22 mouse cellular contexts compared by ENCODE assay signal in the genomic region with DNA sequence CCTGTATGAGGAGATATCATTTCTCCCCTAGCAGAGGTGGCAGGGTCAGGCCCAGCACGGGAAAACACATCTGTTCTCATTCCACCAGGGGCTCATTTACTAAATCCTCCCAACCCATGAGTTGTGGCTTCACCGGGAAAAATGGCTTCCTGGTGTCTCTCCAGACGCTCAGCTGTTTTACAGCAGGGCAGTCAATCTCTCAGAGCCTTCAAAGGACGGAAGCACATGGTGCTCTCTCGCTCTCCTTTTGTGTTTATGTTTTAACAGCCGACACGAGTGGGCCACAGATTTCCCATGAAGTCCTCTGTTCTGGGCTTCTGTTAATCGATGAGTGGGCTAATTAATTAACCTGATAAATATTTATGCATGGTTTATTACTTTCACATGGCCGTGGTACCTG. TPM values are rescaled to one million over a fixed set of nuclear protein-coding genes. Genes with fewer than 3 reads are reported as not detected.
A peak's percentile ranks its signal among the peaks of the same experiment; 100 is the strongest.
DNase-seq lines count a peak whose midpoint lies in the region; ATAC-seq lines count a peak whose summit lies in the region.
"Had no signal": no experiment of that assay in that cellular context is flagged by ENCODE, and none has a peak within 500 bp of the region (broad histone marks: within the 10 kb centered on the region; RNA-seq: fewer than 3 reads in every experiment).

No protein-coding gene starts in this region.

- no peaks in the 10 kb centered on the region for H3K27me3 ChIP-seq in embryonic facial prominence, embryonic 14.5 days (replicated peaks; ENCODE audit: control insufficient read depth, insufficient read depth, low read length)
- H3K27me3 ChIP-seq in embryonic facial prominence, embryonic 10.5 days (replicated peaks; ENCODE audit: low read depth, poor library complexity, severe bottlenecking): no peaks in the 10 kb centered on the region
- H3K27me3 ChIP-seq in neural tube, embryonic 15.5 days (replicated peaks): no peaks in the 10 kb centered on the region
- no peaks in the 10 kb centered on the region for H3K27me3 ChIP-seq in neural tube, embryonic 11.5 days (ENCODE audit: control insufficient read depth, insufficient read depth, low read length)
- H3K27me3 ChIP-seq: forebrain, embryonic 15.5 days; hindbrain, embryonic 13.5 days had no signal

- DNase-seq in embryonic facial prominence, embryonic 14.5 days (ENCODE audit: low spot score): peak; percentile 26
- DNase-seq in embryonic facial prominence, embryonic 10.5 days (ENCODE audit: low spot score): no peak
- peak; percentile 32 for DNase-seq in neural tube, embryonic 10.5 days (ENCODE audit: extremely low spot score, low spot score)
- peak; percentile 49 for DNase-seq in neural tube, embryonic 11.5 days (ENCODE audit: low spot score)
- DNase-seq in frontal cortex, postnatal 36 days (ENCODE audit: low spot score in 2 of 2): no peak
- no peak for DNase-seq in spleen, adult 12 weeks (ENCODE audit: low spot score)
- DNase-seq in heart, postnatal 36 days: no peak
- DNase-seq: adrenal gland, postnatal 10 days; cerebellum, adult 18-20 months; cerebellum, adult 9-11 months; cerebellum, postnatal 36 days; gastrocnemius, postnatal 10 days; heart, adult 18-20 months; heart, postnatal 10 days had no signal

- ATAC-seq in embryonic facial prominence, embryonic 14.5 days (ENCODE audit: low read depth): no peak
- ATAC-seq in neural tube, embryonic 15.5 days (ENCODE audit: low FRiP score): no peak
- no peak for ATAC-seq in neural tube, embryonic 11.5 days (ENCODE audit: insufficient read depth, low FRiP score, low TSS enrichment)
- ATAC-seq: forebrain, embryonic 15.5 days; hindbrain, postnatal 0 days had no signal

- H3K4me1 ChIP-seq in embryonic facial prominence, embryonic 14.5 days (ENCODE audit: control insufficient read depth, insufficient read depth, low read length): no peaks in the 10 kb centered on the region
- peaks cover 8% of the 10 kb centered on the region for H3K4me1 ChIP-seq in embryonic facial prominence, embryonic 10.5 days
- H3K4me1 ChIP-seq in neural tube, embryonic 15.5 days: peaks cover 6% of the 10 kb centered on the region
- no peaks in the 10 kb centered on the region for H3K4me1 ChIP-seq in neural tube, embryonic 11.5 days (ENCODE audit: control insufficient read depth, insufficient read depth, low read length)
- H3K4me1 ChIP-seq: heart, embryonic 10.5 days had no signal

- H3K4me3 ChIP-seq in embryonic facial prominence, embryonic 14.5 days (ENCODE audit: low read depth, low read length): no peak overlapping the region
- no peak overlapping the region for H3K4me3 ChIP-seq in embryonic facial prominence, embryonic 10.5 days
- no peak overlapping the region for H3K4me3 ChIP-seq in neural tube, embryonic 15.5 days (replicated peaks)
- no peak overlapping the region for H3K4me3 ChIP-seq in neural tube, embryonic 11.5 days (ENCODE audit: low read depth, low read length)
- H3K4me3 ChIP-seq: forebrain, embryonic 15.5 days; heart, embryonic 10.5 days; hindbrain, embryonic 13.5 days had no signal

- H3K9ac ChIP-seq in embryonic facial prominence, embryonic 14.5 days (ENCODE audit: low read depth, low read length): no peak overlapping the region
- H3K9ac ChIP-seq in neural tube, embryonic 15.5 days (replicated peaks): no peak overlapping the region
- H3K9ac ChIP-seq in neural tube, embryonic 11.5 days (ENCODE audit: low read length): no peak overlapping the region
- H3K9ac ChIP-seq: forebrain, embryonic 15.5 days; hindbrain, embryonic 13.5 days had no signal

- intact Hi-C loops in heart, postnatal 36 days (cut with DNase I): no loop called here

- 48% methylated on average over 9 of the region's 9 CpGs for WGBS in embryonic facial prominence, embryonic 14.5 days
- WGBS in embryonic facial prominence, embryonic 10.5 days: 75% methylated on average over 9 of the region's 9 CpGs
- 14% methylated on average over 9 of the region's 9 CpGs for WGBS in neural tube, embryonic 15.5 days
- 24% methylated on average over 9 of the region's 9 CpGs for WGBS in neural tube, embryonic 11.5 days

- H3K27ac ChIP-seq in embryonic facial prominence, embryonic 14.5 days (replicated peaks; ENCODE audit: low read depth, low read length): no peak overlapping the region
- no peak overlapping the region for H3K27ac ChIP-seq in embryonic facial prominence, embryonic 10.5 days (replicated peaks)
- no peak overlapping the region for H3K27ac ChIP-seq in neural tube, embryonic 15.5 days (replicated peaks)
- H3K27ac ChIP-seq in neural tube, embryonic 11.5 days (ENCODE audit: low read depth, low read length): no peak overlapping the region
- H3K27ac ChIP-seq: forebrain, embryonic 15.5 days; heart, embryonic 10.5 days; hindbrain, embryonic 13.5 days; hindbrain, postnatal 0 days had no signal

- H3K9me3 ChIP-seq in embryonic facial prominence, embryonic 14.5 days (ENCODE audit: control insufficient read depth, low read length): no peaks in the 10 kb centered on the region
- no peaks in the 10 kb centered on the region for H3K9me3 ChIP-seq in embryonic facial prominence, embryonic 10.5 days
- no peaks in the 10 kb centered on the region for H3K9me3 ChIP-seq in neural tube, embryonic 15.5 days (replicated peaks)
- H3K9me3 ChIP-seq in neural tube, embryonic 11.5 days (ENCODE audit: control insufficient read depth, low read length): no peaks in the 10 kb centered on the region
- H3K9me3 ChIP-seq: forebrain, embryonic 15.5 days; heart, embryonic 10.5 days; hindbrain, embryonic 13.5 days had no signal

- H3K36me3 ChIP-seq in embryonic facial prominence, embryonic 14.5 days (ENCODE audit: control insufficient read depth, insufficient read depth, low read length): no peaks in the 10 kb centered on the region
- H3K36me3 ChIP-seq in embryonic facial prominence, embryonic 10.5 days (replicated peaks): no peaks in the 10 kb centered on the region
- no peaks in the 10 kb centered on the region for H3K36me3 ChIP-seq in neural tube, embryonic 15.5 days
- no peaks in the 10 kb centered on the region for H3K36me3 ChIP-seq in neural tube, embryonic 11.5 days (ENCODE audit: control insufficient read depth, insufficient read depth, low read length)
- H3K36me3 ChIP-seq: forebrain, embryonic 15.5 days; heart, embryonic 10.5 days; hindbrain, embryonic 13.5 days had no signal

- no peak overlapping the region for H3K4me2 ChIP-seq in embryonic facial prominence, embryonic 14.5 days (ENCODE audit: low read depth, low read length)
- H3K4me2 ChIP-seq in neural tube, embryonic 15.5 days: no peak overlapping the region
- no peak overlapping the region for H3K4me2 ChIP-seq in neural tube, embryonic 11.5 days (ENCODE audit: low read depth)
- H3K4me2 ChIP-seq: forebrain, embryonic 15.5 days; hindbrain, embryonic 13.5 days had no signal

RNA-seq across cellular contexts. Expression of gene Card11, which starts 40.5 kb away (rescaled TPM):
- 0.10 and 0.45 TPM in 2 replicates for polyA plus RNA-seq in embryonic facial prominence, embryonic 14.5 days (2014; fragmentation: Nextera tagmentation; extraction: Ambion mirVana)
- 0.04 and 0.09 TPM in 2 replicates for polyA plus RNA-seq in embryonic facial prominence, embryonic 10.5 days (2016; fragmentation: Nextera tagmentation; extraction: Ambion mirVana)
- 0.26 and 0.84 TPM in 2 replicates for polyA plus RNA-seq in neural tube, embryonic 15.5 days (2015; fragmentation: Nextera tagmentation; extraction: Ambion mirVana)
- polyA plus RNA-seq in neural tube, embryonic 11.5 days (2014; fragmentation: Nextera tagmentation; extraction: Ambion mirVana): 0.09 and 0.32 TPM in 2 replicates
- total RNA-seq in heart, postnatal 36 days (2021): under 1 TPM; 0.19 to 0.56 TPM
- total RNA-seq: hindbrain, postnatal 0 days; MEL had no signal
- polyA plus RNA-seq: C2C12; forebrain, embryonic 11.5 days had no signal

Comparison
In these comparisons a context has a peak if more than half of its experiments do, and no peak if none do; other contexts are left out.
1. DNase-seq: peak in embryonic facial prominence, embryonic 14.5 days (single experiment), neural tube, embryonic 10.5 days (single experiment) and neural tube, embryonic 11.5 days (single experiment); none in embryonic facial prominence, embryonic 10.5 days (single experiment), frontal cortex, postnatal 36 days (0 of 2), spleen, adult 12 weeks (single experiment) and heart, postnatal 36 days (0 of 2).